17 mouse cellular contexts compared by ENCODE assay signal in genomic region chr2:76518407-76519063, GRCm38 (mm10).
"Had no signal": no experiment of that assay in that cellular context is flagged by ENCODE, and none has a peak within 500 bp of the region (broad histone marks: within the 10 kb centered on the region; RNA-seq: fewer than 3 reads in every experiment).

No protein-coding gene starts in this region.

- H3K27ac ChIP-seq: kidney, embryonic 15.5 days; left cerebral cortex, adult 2 months; liver, embryonic 13.5 days; midbrain, embryonic 12.5 days; midbrain, embryonic 15.5 days; stomach, embryonic 15.5 days had no signal

- H3K27me3 ChIP-seq: kidney, embryonic 15.5 days; liver, embryonic 13.5 days; midbrain, embryonic 12.5 days; midbrain, embryonic 15.5 days; stomach, embryonic 15.5 days had no signal

- H3K4me1 ChIP-seq: kidney, embryonic 15.5 days; liver, embryonic 13.5 days; midbrain, embryonic 12.5 days; midbrain, embryonic 15.5 days; stomach, embryonic 15.5 days had no signal

- H3K9ac ChIP-seq: kidney, embryonic 15.5 days; liver, embryonic 13.5 days; midbrain, embryonic 12.5 days; midbrain, embryonic 15.5 days; stomach, embryonic 15.5 days had no signal

- H3K4me3 ChIP-seq: kidney, embryonic 15.5 days; left cerebral cortex, adult 2 months; liver, embryonic 13.5 days; midbrain, embryonic 12.5 days; midbrain, embryonic 15.5 days; myocyte; stomach, embryonic 15.5 days had no signal

- H3K4me2 ChIP-seq: kidney, embryonic 15.5 days; liver, embryonic 13.5 days; midbrain, embryonic 12.5 days; midbrain, embryonic 15.5 days; stomach, embryonic 15.5 days had no signal

- DNase-seq: kidney, adult 8-10 months; kidney, postnatal 10 days; kidney, postnatal 36 days; layer of hippocampus, postnatal 36 days; liver, embryonic 13.5 days; lung, adult 2 months; lung, postnatal 14 days; lung, postnatal 4 days; right cerebral cortex, postnatal 4 days; thymus, adult 18-20 months; thymus, postnatal 36 days had no signal

- H3K36me3 ChIP-seq: kidney, embryonic 15.5 days; liver, embryonic 13.5 days; midbrain, embryonic 12.5 days; midbrain, embryonic 15.5 days; stomach, embryonic 15.5 days had no signal

- H3K9me3 ChIP-seq: kidney, embryonic 15.5 days; liver, embryonic 13.5 days; midbrain, embryonic 12.5 days; midbrain, embryonic 15.5 days; stomach, embryonic 15.5 days had no signal

- ATAC-seq: midbrain, embryonic 15.5 days had no signal
